Mouse (Mus musculus): ENCODE measurements around the gene Prss33.

Prss33 gene

DNA sequence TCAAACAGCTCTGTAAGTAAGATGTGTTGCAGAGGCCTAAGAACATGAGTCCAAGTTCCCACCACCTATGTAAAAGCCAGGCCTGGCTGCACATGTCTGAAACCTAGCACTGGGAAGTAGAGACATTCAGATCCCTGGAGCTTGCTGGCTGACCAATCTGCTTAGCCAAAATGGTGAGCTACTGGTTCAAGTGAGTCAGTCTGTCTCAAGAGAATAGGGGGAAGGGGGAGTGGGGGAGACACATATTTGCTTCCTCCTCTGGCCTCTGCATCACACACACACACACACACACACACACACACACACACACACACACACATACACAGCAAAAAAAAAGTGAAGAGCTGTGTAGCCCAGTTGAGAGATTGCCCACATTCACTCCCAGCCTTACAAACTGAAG, 52.5 kb downstream of the Prss33 start:
- DNase-seq (ENCODE audit: low spot score): no peak
